Mouse (Mus musculus) limb, embryonic 11.5 days (tissue): Measurements from ENCODE around the gene H2-T3. TPM values are rescaled to one million over a fixed set of nuclear protein-coding genes. Genes with fewer than 3 reads are reported as not detected.

Experiments used
- polyA plus RNA-seq: library from polyadenylated mRNA; unstranded; fragments of >200 nt; fragmentation: Nextera tagmentation; extraction: Ambion mirVana; gene quantifications from 2 replicates; pipeline ENCODE4 v1.2.1, GENCODE M21; 2014

H2-T3 gene
- polyA plus RNA-seq, 1 experiment from 2014 or later = not detected

Other genes with a start within 250 kb of the H2-T3 start
- gene Abcf1, start 220.5 kb downstream of the H2-T3 start, polyA plus RNA-seq = 120 and 121 TPM in 2 replicates
- gene Gnl1, start 210.4 kb downstream of the H2-T3 start, polyA plus RNA-seq = 40.8 and 42.9 TPM in 2 replicates
- gene Prr3, start 210.1 kb downstream of the H2-T3 start, polyA plus RNA-seq = 41.7 and 42.3 TPM in 2 replicates
- gene H2-T24, start 169.7 kb downstream of the H2-T3 start, polyA plus RNA-seq = 2.3 and 2.6 TPM in 2 replicates
- gene H2-T23, start 157.4 kb downstream of the H2-T3 start, polyA plus RNA-seq = 2.5 and 2.6 TPM in 2 replicates
- 10.2 and 13.7 TPM in 2 replicates for gene H2-T22, start 147.5 kb downstream of the H2-T3 start, polyA plus RNA-seq
- not detected in 2 replicates for gene Gm6034, start 147.3 kb downstream of the H2-T3 start, polyA plus RNA-seq
- not detected in 2 replicates for gene Gm11127, start 131.9 kb downstream of the H2-T3 start, polyA plus RNA-seq
- not detected in 2 replicates for gene Gm19684, start 68.6 kb downstream of the H2-T3 start, polyA plus RNA-seq
- gene Gm7030, start 60.9 kb downstream of the H2-T3 start, polyA plus RNA-seq = not detected in 2 replicates
- not detected in 2 replicates for gene Gm8909, start 21.8 kb downstream of the H2-T3 start, polyA plus RNA-seq
- 80.9 and 85.7 TPM in 2 replicates for gene Rpp21, start 67.8 kb upstream of the H2-T3 start, polyA plus RNA-seq
- 17.9 and 22.2 TPM in 2 replicates for gene Trim39, start 82.0 kb upstream of the H2-T3 start, polyA plus RNA-seq
- 0.13 and 0.17 TPM in 2 replicates for gene H2-M10.2, start 96.2 kb upstream of the H2-T3 start, polyA plus RNA-seq
- gene H2-M10.1, start 135.9 kb upstream of the H2-T3 start, polyA plus RNA-seq = not detected in 2 replicates
- not detected in 2 replicates for gene H2-M10.3, start 178.1 kb upstream of the H2-T3 start, polyA plus RNA-seq